Mouse (Mus musculus): ENCODE results near the gene Nr1i2. TPM values are rescaled to one million over a fixed set of nuclear protein-coding genes. Genes with fewer than 3 reads are reported as not detected.

Nr1i2 gene
- total RNA-seq, 2 experiments from 2014 or later: not detected

DNA sequence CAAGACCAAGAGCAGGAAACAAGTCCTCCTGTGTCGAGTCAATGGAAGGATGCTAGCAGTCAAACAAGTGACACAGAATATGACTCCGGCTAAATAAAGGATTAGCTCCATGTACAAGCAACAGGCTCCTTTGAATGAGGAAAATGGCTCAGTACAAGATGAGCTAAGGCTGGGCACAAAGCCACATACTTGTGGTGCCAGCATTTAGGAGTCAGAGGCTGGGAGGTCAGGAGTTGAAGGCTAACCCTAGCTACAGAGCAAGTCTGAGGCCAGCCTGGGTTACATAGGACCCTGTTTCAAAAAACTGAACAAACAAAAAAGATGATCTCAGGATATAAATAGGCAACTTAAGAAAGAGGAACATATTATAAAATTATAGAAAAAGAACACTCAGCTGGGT lies 4.5 kb downstream of the Nr1i2 start:
- no peak for DNase-seq (ENCODE audit: low spot score in 2 of 2)
- intact Hi-C loops (cut with DNase I): loop anchor here (10.0 kb wide), 1 partner anchor 215 kb away; no protein-coding TSS in a partner anchor

GRCm38 (mm10) chr16:38288851-38289250 lies 5.8 kb downstream of the Nr1i2 start:
- intact Hi-C loops (cut with DNase I): no loop called here
- no peak for DNase-seq (ENCODE audit: low spot score in 2 of 2)

DNA sequence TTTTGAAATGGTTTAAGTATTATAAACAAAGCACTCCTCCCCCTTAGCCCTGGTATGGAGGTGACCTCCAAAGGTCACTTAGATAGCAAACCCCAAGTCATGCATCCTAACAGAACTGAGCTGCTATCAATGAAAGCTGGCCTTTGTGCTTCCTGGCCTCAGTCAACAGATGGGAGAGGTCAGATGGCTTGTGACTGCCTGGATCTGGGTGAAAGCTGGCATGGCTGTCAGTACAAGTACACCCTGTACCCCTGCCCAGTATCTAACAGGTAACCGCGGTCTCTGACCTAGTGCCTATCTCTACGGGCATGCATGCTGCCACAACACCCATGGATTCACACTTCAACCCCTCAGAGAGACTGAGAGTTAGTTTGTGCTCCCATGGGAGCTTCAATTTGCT lies 6.9 kb downstream of the Nr1i2 start:
- no peak for DNase-seq (ENCODE audit: low spot score in 2 of 2)
- intact Hi-C loops (cut with DNase I): no loop called here

DNA sequence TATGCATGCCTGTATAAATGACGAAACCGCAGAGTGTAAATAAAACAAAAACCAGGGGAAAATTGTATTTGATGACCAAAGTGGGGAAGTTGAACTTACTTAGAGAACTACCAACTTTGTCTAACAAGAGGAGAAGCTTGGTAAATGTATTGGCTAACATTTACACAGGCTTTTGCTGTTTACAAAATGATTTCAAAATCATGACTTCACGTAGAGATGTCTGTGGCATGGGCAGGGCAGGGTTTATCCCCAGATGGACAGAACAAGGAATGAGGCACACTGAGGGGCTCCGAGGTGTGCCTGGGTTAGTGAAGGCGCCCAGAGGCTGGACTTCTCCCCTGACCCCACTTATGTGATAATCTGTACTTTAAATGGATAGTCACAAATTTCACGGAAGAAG lies 7.3 kb downstream of the Nr1i2 start:
- DNase-seq (ENCODE audit: low spot score in 2 of 2): no peak
- intact Hi-C loops (cut with DNase I): no loop called here

DNA sequence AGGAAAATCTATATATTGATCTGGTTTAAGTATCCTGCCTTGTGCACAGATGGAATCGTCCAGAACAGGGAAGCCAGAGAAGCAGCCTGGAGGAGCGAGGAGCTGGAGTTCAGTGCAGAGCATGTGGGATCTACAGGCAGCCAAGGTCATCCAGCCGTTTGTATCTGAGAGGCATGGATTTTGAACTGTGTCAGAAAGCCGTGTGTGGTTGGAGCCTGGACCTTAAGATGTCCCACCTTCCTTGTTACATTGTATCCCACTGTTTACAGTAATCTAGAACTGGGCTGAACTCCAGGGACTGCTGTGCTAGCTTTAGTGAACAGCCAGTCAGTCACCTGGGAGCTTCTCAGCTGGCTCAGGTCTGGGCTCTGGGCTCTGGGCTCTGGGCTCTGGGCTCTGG lies 8.1 kb downstream of the Nr1i2 start:
- DNase-seq (ENCODE audit: low spot score in 2 of 2): no peak

GRCm38 (mm10) chr16:38285801-38286200 lies 8.8 kb downstream of the Nr1i2 start:
- DNase-seq (ENCODE audit: low spot score in 2 of 2): no peak
- intact Hi-C loops (cut with DNase I): no loop called here

More for the DNA sequence above, 8.1 kb downstream of the Nr1i2 start:
- intact Hi-C loops (cut with DNase I): no loop called here

- no peak for DNase-seq (ENCODE audit: low spot score in 2 of 2)
- intact Hi-C loops (cut with DNase I): no loop called here
Measured at GRCm38 (mm10) chr16:38283300-38283699, 11.3 kb downstream of the Nr1i2 start.

GRCm38 (mm10) chr16:38282559-38283160 lies 12.0 kb downstream of the Nr1i2 start:
- intact Hi-C loops (cut with DNase I): no loop called here

DNA sequence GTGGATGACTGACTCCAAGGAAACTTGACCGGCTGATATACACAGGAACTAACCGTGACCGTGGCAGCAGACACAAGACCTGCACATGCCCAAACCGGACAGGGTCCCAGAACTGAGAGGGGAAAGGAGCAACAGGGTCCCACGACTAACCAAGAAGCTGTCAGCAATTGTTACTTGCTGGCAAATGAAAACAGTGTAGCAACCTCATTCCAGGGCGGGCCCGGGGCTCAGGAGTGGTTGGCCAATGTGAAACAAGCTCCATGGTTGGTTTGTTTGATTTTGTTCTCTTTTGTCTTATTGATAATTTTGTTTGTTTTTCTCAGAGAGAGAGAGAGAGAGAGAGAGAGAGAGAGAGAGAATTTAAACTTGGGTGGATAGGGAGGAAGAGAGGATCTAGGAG lies 13.7 kb downstream of the Nr1i2 start:
- DNase-seq (ENCODE audit: low spot score in 2 of 2): no peak
- intact Hi-C loops (cut with DNase I): no loop called here

More at GRCm38 (mm10) chr16:38282559-38283160, 12.0 kb downstream of the Nr1i2 start:
- DNase-seq (ENCODE audit: low spot score in 2 of 2): no peak

DNA sequence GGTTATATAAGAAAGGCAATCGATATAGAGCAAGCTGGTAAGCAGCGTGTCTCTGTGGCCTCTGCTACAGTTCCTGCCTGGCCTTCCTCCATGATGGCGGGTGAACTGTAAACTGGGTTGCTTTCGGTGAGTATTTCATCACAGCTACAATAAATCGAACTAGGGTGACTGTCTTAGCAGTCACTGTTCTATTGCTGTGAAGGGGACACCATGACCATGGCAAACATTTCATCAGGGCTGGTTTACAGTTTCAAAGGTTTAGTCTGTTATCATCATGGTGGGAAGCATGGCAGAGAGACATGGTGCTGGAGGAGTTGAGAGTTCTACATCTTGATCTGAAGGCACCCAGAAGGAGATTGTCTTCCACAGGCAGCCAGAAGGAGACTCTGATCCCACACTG lies 14.8 kb downstream of the Nr1i2 start:
- DNase-seq (ENCODE audit: low spot score in 2 of 2): no peak
- intact Hi-C loops (cut with DNase I): no loop called here

- intact Hi-C loops (cut with DNase I): no loop called here
- DNase-seq (ENCODE audit: low spot score in 2 of 2): no peak
Measured at GRCm38 (mm10) chr16:38274737-38275136, 19.9 kb downstream of the Nr1i2 start.

DNA sequence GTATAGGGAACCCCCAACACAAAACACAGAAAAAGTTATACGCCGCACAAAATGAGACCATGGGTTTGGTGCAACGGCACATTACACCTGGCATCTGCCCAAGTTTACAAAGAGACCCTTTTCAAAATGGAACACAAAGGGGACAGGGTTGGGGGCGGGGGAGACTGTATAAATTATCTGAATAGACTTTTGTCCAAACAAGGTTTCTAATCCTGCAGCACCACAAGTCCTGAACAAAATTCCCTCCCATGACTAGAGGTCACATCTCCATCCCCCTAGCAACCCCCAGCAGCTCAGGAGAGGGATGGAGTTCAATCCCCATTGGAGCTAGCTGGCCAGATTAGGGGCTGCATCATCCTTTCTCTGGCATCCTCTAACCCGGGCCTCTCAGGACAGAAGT lies 22.1 kb downstream of the Nr1i2 start:
- intact Hi-C loops (cut with DNase I): no loop called here
- no peak for DNase-seq (ENCODE audit: low spot score in 2 of 2)

DNA sequence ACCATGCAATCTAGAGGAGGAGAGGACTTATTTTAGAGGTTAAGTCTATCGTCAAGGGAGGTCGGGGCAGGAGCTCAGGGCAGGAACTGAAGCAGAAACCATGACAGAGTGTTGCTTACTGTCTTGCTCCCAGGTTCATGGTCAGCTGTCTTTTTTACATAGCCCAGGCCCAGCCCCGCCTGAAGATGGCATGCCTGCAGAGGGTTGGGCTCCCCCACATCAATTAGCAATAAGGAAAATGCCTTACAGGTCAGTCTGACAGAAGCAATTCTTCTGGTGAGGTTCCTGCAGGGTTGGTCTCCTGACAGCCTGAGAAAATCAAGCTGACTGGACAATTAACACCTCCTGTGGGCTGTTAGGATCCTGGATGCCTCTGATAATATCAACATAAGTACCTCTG lies 23.0 kb downstream of the Nr1i2 start:
- intact Hi-C loops (cut with DNase I): no loop called here
- no peak for DNase-seq (ENCODE audit: low spot score in 2 of 2)

- no peak for DNase-seq (ENCODE audit: low spot score in 2 of 2)
Measured at GRCm38 (mm10) chr16:38255927-38256326, 38.7 kb downstream of the Nr1i2 start.

DNA sequence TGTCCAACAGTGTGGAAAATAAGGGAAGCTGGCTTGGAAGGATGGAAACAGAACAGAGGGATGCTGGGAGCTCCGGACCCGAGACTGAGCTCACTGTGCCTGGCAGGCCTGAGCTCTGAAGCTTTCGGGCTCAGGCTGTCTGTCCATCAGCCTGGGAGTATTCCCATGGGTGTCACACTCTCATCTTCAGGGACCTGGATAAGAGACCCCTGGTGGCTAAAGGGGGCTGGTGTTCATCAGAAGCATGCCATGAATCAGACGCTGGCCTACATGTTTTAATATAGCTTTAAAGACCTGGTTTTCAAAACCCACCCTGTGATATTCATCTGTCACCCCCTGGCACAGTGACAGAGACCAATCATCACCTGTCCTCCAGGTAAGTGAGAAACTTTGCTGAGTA lies 39.5 kb downstream of the Nr1i2 start:
- no peak for DNase-seq (ENCODE audit: low spot score in 2 of 2)
- intact Hi-C loops (cut with DNase I): no loop called here

More at GRCm38 (mm10) chr16:38255927-38256326, 38.7 kb downstream of the Nr1i2 start:
- intact Hi-C loops (cut with DNase I): no loop called here

GRCm38 (mm10) chr16:38254001-38254400 lies 40.6 kb downstream of the Nr1i2 start:
- DNase-seq (ENCODE audit: low spot score in 2 of 2): no peak
- intact Hi-C loops (cut with DNase I): no loop called here

GRCm38 (mm10) chr16:38250467-38250866 lies 44.2 kb downstream of the Nr1i2 start:
- intact Hi-C loops (cut with DNase I): no loop called here
- no peak for DNase-seq (ENCODE audit: low spot score in 2 of 2)

GRCm38 (mm10) chr16:38248331-38248961 lies 46.2 kb downstream of the Nr1i2 start:
- intact Hi-C loops (cut with DNase I): no loop called here
- no peak for DNase-seq (ENCODE audit: low spot score in 2 of 2)

GRCm38 (mm10) chr16:38245849-38246585 lies 48.6 kb downstream of the Nr1i2 start:
- intact Hi-C loops (cut with DNase I): no loop called here
- DNase-seq (ENCODE audit: low spot score in 2 of 2): no peak

DNA sequence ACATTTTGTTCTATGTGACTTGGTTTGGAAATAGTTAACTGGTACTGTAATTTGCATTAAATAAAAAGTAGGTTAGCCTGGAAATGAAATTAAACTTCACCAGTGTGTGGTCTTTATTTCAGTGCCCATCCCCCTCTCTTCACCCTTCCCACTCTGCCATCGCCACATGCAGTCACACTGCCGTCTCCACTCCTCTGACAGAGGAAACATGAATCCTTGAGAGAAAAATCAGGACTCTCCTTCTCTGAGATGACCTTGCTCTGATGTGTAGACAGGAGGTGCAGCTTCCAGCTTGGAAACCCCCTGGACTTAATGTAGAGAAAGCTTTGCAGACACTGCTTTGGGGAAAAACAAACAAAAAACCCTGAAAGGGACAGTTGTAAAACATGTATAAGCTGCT lies 49.2 kb downstream of the Nr1i2 start:
- intact Hi-C loops (cut with DNase I): no loop called here

DNA sequence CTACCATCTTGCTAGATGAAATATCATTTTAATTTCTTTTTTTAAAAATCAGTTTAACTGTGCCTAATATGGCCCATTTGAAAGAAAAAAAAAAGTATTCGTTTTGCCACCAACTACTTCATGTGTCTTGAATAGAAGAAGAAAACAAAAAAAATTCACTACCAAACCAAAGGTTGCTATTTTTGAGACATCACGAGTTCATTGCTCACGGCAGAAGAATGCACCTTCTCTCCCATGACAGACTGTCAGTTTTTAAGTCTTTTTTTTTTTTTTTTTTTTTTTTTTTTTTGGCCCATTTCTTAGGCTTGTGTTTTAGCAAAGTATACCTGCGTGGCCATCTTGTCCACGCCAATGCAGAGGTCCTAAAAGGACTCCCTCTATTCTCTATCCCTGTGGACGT lies 50.5 kb downstream of the Nr1i2 start:
- intact Hi-C loops (cut with DNase I): no loop called here

More for the DNA sequence above, 49.2 kb downstream of the Nr1i2 start:
- DNase-seq (ENCODE audit: low spot score in 2 of 2): no peak

More for the DNA sequence above, 50.5 kb downstream of the Nr1i2 start:
- DNase-seq (ENCODE audit: low spot score in 2 of 2): no peak
